Mouse (Mus musculus): Measurements from ENCODE around the gene Ifi204.
"Not testable (repeated sequence)": the region's sequence is repeated elsewhere in the genome, so short reads cannot be mapped to it uniquely, and the experiment has no call there.

Ifi204 gene

DNA sequence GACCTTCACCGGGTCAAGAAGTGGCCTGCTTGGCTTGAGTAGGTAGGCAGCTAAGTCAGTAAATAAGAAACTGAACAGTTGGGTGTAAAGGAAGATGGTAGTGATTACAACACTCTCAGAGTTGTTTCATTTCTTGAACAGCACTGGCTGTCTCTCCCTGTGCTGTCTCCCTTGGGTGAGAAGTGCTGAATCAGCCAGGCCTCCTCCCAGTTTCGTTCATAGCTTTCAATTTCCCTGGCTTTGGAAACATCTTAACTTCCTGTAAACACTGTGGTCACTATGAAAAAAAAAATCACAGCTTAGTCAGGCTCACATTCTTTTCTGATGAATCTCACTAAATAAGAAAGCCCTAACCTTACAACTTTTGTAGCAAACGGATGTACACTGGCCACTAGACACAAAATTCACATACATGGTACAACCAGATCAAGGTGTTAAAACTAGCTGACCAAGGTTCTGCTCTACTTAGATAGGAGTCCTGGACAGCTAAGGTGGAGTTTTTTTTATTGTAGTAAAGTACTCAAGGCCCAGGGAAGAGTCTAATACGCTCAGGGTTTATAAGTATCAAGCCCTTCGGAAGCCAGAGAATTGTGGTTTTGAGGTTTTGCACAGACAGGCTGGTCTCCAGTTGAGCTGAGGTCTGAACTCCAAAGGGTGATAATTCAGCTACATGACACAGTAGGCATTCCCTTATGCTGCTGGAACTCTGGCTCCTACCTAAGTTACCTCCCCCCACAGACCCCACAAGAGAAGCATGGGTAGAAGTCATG is at the start of gene Ifi204:
Gene Ifi204, minus strand, starts transcription at position 96 of the 770 bp plus-strand sequence.
- DNase-seq (ENCODE audit: extremely low read depth, low read depth): peak; percentile 6

DNA sequence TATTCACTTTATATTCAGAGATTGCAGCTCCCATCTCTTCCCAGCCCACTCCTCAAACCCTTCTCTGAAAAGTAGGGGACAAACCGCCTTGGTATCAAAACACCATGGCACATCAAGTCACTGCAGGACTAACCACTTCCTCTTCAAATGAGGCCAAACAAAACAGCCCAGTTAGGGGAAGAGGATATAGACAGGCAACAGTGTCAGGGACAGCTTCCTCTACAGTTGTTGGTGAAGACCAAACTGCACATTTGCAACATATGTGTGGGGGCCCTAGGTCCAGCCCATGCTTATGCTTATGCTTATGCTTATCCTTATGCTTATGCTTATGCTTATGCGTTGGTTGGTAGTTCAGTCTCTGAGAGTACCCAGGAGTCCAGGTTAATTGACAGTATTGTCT is 42.6 kb upstream of the Ifi204 start:
- peak; percentile 67 for DNase-seq (ENCODE audit: extremely low read depth, low read depth)

DNA sequence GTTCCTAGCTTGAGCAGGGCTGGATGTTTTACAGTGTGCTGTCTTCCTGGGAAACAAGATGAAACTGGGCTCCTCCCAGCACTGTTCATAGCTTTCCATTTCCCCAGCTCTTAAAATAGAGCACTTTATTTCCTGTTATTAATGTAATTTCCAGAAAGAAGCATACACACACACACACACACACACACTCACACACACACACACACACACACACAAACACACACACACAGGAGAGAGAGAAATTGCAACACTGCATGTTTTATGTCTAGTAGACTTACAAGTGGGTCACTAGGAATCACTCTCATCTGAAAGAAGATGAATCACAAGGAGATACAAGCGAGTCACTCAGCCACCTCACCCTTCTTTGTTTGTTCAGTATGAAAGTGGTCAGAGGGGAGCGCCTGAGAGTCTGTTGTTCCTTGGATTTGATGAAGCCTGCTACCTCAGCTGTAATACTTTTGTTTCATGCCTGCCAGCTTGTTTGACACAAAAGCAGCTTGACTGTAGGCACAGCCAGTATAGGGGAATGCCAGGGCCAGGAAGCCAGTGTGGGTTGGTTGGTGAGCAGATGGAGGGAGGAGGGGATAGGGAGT is 36.0 kb upstream of the Ifi204 start:
- DNase-seq (ENCODE audit: extremely low read depth, low read depth): not testable (repeated sequence)

DNA sequence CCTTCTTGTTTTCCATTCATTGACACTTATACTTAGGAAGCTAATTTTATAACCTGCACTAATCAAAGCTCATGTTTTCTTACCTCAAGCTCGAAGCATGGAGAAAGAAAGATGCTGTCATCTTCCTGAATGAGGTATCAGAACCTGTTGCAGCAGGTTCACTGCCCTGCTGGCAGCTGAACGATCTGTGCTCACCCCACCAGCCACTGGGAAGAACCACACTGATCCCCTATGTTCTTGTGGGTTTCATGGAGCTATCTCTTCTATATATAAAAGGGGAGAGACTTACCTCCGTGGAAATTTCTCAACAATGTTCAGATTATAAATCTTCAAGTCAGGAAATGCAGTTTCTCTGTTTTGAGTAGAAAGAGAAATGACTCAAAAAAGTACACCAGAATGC is 35.5 kb upstream of the Ifi204 start:
- not testable (repeated sequence) for DNase-seq (ENCODE audit: extremely low read depth, low read depth)

DNA sequence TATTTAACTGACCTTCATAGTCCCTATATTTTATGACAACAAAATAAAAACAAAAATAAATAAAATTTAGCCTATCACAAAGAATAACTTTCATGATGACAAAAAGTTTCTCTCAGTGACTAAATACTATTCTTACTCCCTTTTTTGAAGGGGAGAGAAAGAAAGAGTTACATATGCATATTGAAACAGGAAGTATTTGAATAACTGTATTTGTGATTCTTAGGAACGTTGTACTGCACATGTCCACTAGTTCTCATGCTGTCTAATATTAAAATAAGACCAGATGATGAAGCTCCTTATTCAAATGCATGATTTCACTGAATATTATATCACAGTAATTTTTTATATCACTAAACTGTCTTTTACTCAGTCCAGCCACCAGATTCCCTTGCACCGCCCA is 35.0 kb upstream of the Ifi204 start:
- DNase-seq (ENCODE audit: extremely low read depth, low read depth): not testable (repeated sequence)

DNA sequence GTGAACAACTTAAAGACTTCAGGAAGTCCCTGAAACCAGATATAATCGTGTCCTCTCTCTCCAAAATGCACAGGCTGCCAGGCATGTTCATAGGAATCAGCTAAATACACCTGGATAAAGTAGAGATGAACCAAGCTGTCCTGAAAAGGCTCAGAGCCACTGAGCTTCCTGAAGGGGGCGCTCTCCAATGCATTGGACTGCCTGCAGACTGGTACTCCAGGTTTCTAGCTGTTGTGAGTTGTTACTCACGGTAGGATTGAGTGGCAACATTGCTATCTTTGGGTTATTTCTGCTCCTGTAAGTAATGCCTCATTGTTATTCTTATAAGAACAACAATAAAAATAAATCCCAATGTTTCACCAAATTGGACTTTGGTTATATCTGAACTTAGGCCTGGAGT is 6.7 kb upstream of the Ifi204 start:
- not testable (repeated sequence) for DNase-seq (ENCODE audit: extremely low read depth, low read depth)

DNA sequence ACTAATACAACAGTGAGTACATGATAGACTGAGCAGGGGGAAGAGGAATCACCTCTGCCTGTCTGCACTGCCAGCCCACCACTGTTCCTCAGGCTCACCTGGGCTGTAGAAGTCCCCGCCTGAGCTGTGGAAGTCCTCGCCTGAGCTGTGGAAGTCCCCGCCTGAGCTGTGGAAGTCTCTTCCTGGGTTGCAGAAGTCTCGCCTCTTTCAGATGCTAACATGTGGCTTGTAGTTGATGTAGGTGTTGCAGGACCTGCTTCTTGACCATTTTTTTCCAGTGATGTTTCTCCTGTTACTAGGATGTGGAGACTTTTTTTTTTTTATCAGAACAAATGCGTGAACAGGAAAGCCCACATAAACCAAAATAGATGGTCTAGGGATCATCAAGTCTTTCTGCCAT is 6.7 kb downstream of the Ifi204 start:
- DNase-seq (ENCODE audit: extremely low read depth, low read depth): not testable (repeated sequence)

DNA sequence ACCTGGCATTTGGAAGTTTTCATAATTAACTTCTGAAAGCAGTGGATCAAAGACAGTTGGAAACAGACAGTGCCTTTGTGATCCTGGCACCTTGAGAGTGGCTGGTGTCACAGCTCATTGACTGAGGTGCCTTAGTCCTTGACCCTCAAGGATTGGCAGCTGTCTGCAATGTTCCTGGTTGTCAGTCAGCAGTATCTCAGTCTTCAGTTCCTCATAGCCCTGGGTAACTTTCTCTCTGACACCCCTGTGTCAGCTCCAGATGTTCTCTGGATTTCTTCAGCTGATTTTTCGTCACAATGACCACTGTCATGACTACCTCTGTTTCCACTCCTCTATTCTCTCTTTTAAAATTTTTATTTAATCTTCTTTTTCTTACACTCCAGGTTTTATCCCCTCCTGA is 24.5 kb downstream of the Ifi204 start:
- no peak for DNase-seq (ENCODE audit: extremely low read depth, low read depth)

DNA sequence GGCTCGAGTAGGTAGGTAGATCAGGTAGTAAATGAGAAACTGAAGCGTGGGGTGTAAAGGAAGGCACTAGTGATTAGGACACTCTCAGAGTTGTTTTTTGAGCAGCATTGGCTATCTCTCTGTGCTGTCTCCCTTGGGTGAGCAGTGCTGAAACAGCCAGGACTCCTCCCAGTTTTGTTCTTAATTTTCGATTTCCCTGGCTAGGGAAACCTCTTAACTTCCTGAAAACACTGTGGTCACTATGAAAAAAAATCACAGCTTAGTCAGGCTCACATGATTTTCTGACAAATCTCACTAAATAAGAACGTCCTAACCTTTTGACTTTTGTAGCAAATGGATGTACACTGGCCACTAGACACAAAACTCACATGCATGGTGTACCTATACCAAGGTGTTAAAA is 25.1 kb downstream of the Ifi204 start, which contains the start of gene Ifi207:
Gene Ifi207, minus strand, starts transcription at position 92 of the 400 bp plus-strand sequence.
- no peak for DNase-seq (ENCODE audit: extremely low read depth, low read depth)

DNA sequence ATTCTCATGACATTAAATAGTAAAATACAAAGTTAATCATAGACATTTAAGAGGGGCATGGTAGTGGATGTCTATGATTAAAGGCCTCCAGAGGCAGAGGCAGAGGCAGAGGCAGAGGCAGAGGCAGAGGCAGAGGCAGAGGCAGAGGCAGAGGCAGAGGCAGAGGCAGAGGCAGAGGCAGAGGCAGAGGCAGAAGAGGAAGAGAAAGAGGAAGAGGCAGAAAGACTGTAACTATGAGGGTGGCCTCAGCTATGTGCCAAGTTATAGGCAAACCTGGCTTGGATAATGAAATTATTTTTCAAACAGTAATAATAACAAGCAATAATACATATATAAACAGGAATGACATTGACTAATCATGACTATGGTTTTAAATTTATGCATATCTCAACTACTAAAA is 26.2 kb downstream of the Ifi204 start:
- no peak for DNase-seq (ENCODE audit: extremely low read depth, low read depth)

DNA sequence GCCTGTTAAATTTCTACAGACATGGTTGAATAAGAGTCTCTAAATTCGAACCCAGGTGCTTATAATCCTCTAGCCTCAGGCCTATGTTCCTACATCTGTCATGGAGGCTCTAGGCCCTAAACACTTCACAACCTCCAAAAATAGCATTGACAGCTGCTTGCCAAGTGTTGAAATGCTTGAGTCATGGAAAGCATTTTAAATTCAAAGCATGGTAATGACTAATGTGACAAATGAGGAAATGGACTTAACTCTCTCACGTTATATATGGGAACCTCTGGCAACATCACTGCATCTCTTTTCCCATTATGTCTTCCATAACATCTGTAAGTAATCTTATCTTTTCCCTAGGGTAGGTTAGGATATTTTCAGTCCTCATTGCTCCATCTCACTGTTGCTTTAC is 29.8 kb downstream of the Ifi204 start:
- DNase-seq (ENCODE audit: extremely low read depth, low read depth): no peak

DNA sequence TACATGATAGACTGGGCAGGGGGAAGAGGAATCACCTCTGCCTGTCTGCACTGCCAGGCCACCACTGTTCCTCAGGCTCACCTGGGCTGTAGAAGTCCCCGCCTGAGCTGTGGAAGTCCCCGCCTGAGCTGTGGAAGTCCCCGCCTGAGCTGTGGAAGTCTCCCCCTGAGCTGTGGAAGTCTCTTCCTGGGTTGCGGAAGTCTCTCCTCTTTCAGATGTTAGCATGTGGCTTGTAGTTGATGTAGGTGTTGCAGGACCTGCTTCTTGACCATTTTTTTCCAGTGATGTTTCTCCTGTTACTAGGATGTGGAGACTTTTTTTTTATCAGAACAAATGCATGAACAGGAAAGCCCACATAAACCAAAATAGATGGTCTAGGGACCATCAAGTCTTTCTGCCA is 31.7 kb downstream of the Ifi204 start:
- not testable (repeated sequence) for DNase-seq (ENCODE audit: extremely low read depth, low read depth)

DNA sequence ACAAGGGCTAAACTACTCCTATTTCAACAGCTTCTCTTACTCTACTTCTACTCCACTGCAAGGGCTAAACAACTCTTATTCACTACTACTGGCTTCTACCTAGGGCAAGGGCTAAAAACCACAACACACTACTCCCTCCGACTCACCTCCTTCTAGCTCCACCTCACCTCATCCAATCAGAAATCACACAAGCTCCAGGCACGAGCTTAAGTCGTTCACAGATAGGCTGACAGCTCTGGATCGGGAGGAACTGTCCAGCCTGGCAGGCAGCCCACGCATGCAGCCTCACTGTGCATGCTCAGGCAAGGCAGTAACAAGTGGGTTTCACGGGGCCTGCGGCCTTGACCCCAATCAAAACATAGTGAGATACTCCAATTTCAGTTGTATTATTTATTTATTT is 33.5 kb downstream of the Ifi204 start:
- no peak for DNase-seq (ENCODE audit: extremely low read depth, low read depth)
